Mouse (Mus musculus) heart, embryonic 12.5 days (tissue): ENCODE measurements at regions not wholly inside any gene's neighbourhood (a gene's known extent, or its start where the extent isn't known, plus 50 kb on each side); places are given as distances from the start of the nearest gene placed in this dataset.

Source experiments
- ATAC-seq: fragments of 200-750 bp; cut with Nextera tagmentation; 2 replicates; pipeline ENCODE4 v1.8.0; 2017; ENCODE audit warnings: moderate TSS enrichment, moderate library complexity; ENCODE audit not compliant: insufficient number of reproducible peaks, low FRiP score
- H3K27ac ChIP-seq: fragments of 300-500 bp; sonication (generic); 2 replicates; pipeline ENCODE4 v1.5.1; 2016; ENCODE audit warnings: mild to moderate bottlenecking, moderate library complexity; ENCODE audit not compliant: poor library complexity, severe bottlenecking
- H3K27me3 ChIP-seq: fragments of 300-500 bp; sonication (generic); replicated peaks from 2 replicates; pipeline ENCODE4 v1.6.1; 2016; ENCODE audit warnings: mild to moderate bottlenecking, moderate library complexity
- H3K36me3 ChIP-seq: fragments of 300-500 bp; sonication (generic); 2 replicates; pipeline ENCODE4 v1.6.1; 2016; ENCODE audit warnings: mild to moderate bottlenecking, moderate library complexity
- H3K4me1 ChIP-seq: fragments of 300-500 bp; sonication (generic); replicated peaks from 2 replicates; pipeline ENCODE4 v1.6.1; 2016; ENCODE audit warnings: mild to moderate bottlenecking
- H3K4me2 ChIP-seq: fragments of 300-500 bp; sonication (generic); 2 replicates; pipeline ENCODE4 v1.6.1; 2016; ENCODE audit warnings: mild to moderate bottlenecking, moderate library complexity
- H3K4me3 ChIP-seq: fragments of 300-500 bp; sonication (generic); 2 replicates; pipeline ENCODE4 v1.5.1; 2016; ENCODE audit warnings: mild to moderate bottlenecking
- H3K9ac ChIP-seq: fragments of 300-500 bp; sonication (generic); 2 replicates; pipeline ENCODE4 v1.6.1; 2016; ENCODE audit warnings: mild to moderate bottlenecking, moderate library complexity
- H3K9me3 ChIP-seq: fragments of 300-500 bp; sonication (generic); replicated peaks from 2 replicates; pipeline ENCODE4 v1.6.1; 2016; ENCODE audit warnings: mild to moderate bottlenecking, moderate library complexity
- WGBS: fragments of 180-500 bp; shearing (Covaris S2); methylation state at CpG from one replicate; pipeline ENCODE4 v1.1.7; 2016; 5-methylcytosine and 5-hydroxymethylcytosine counted together

- H3K36me3 ChIP-seq, result no peaks in the 10 kb centered on the region
- no peaks in the 10 kb centered on the region for H3K27me3 ChIP-seq
- no peak overlapping the region for H3K27ac ChIP-seq
- no peak overlapping the region for H3K4me3 ChIP-seq
- ATAC-seq, result no peak
- no peaks in the 10 kb centered on the region for H3K9me3 ChIP-seq
- H3K4me2 ChIP-seq, result no peak overlapping the region
- 0 out of 2 replicates have a peak, but pooled peaks cover 6% of the 10 kb centered on the region for H3K4me1 ChIP-seq
- H3K9ac ChIP-seq, result no peak overlapping the region
Measured at GRCm38 (mm10) chr14:28837117-28837516, 180.9 kb upstream of the Lrtm1 start.

GRCm38 (mm10) chr14:28848831-28849590 lies 169.0 kb upstream of the Lrtm1 start:
- Histone ChIP-seq H3K4me3 (no peak overlapping the region), H3K4me1 (peaks cover 7% of the 10 kb centered on the region; the same call in 1 of the 2 replicates), H3K9ac (no peak overlapping the region), H3K4me2 (no peak overlapping the region), H3K36me3 (no peaks in the 10 kb centered on the region), H3K27ac (no peak overlapping the region), H3K9me3 (no peaks in the 10 kb centered on the region), H3K27me3 (no peaks in the 10 kb centered on the region; the same call in 1 of the 2 replicates)
- ATAC-seq, result no peak
- WGBS, result 26% methylated on average over 2 of the region's 2 CpGs
